ENCODE assay signal across 8 mouse cellular contexts in genomic region chr3:89214681-89215411, GRCm38 (mm10). TPM values are rescaled to one million over a fixed set of nuclear protein-coding genes. Genes with fewer than 3 reads are reported as not detected.
DNase-seq lines count a peak whose midpoint lies in the region; ATAC-seq and TF ChIP-seq lines count a peak whose summit lies in the region.

TSS of gene Thbs3 (plus strand) at chr3:89215180.

- no peak for DNase-seq in kidney, postnatal 25 days
- peak; percentile 49 for DNase-seq in MEL (ENCODE audit: low read depth, low spot score)
- DNase-seq in forebrain, postnatal 0 days = peak; percentile 78
- peak; percentile 56 for DNase-seq in lung, postnatal 0 days (ENCODE audit: low spot score)
- DNase-seq in spleen, postnatal 10 days (ENCODE audit: low spot score in 2 of 2) = no peak
- DNase-seq in cerebellum, adult 18-20 months = no peak

- TF ChIP-seq CTCF in MEL (IDR thresholded peaks at IDR 0.05 in 2 of 3, conservative IDR thresholded peaks at IDR 0.05 in 1 of 3; ENCODE audit: control insufficient read depth in 1 of 3, insufficient read depth in 1 of 3, low read depth in 2 of 3, low read length in 3 of 3, poor library complexity in 1 of 3, severe bottlenecking in 1 of 3) = no peak
- no peak for TF ChIP-seq CTCF in forebrain, postnatal 0 days (IDR thresholded peaks at IDR 0.05; ENCODE audit: low read depth)
- no peak for TF ChIP-seq CTCF in lung, postnatal 0 days (IDR thresholded peaks at IDR 0.05)

- peaks cover 10% of the 10 kb centered on the region for H3K79me2 ChIP-seq in MEL (ENCODE audit: control insufficient read depth, insufficient read depth, low read length, poor library complexity)

- H3K4me1 ChIP-seq in kidney, embryonic 14.5 days (ENCODE audit: control insufficient read depth, insufficient read depth, low read length) = peaks cover 24% of the 10 kb centered on the region
- H3K4me1 ChIP-seq in MEL (ENCODE audit: control insufficient read depth in 1 of 2, insufficient read depth in 2 of 2, low read length in 2 of 2) = peaks cover 2 to 14% of the 10 kb centered on the region in 2 experiments; a peak in 3 of 4 replicates
- H3K4me1 ChIP-seq in forebrain, postnatal 0 days (ENCODE audit: insufficient read depth) = peaks cover 8% of the 10 kb centered on the region
- H3K4me1 ChIP-seq in intestine, embryonic 16.5 days (ENCODE audit: control insufficient read depth, insufficient read depth, low read length) = peaks cover 12% of the 10 kb centered on the region
- peaks cover 12% of the 10 kb centered on the region; the same call in 1 of the 2 replicates for H3K4me1 ChIP-seq in lung, postnatal 0 days (ENCODE audit: insufficient read depth, low read depth, low read length)

- WGBS in kidney, embryonic 14.5 days = under 1% methylated on average over 19 of the region's 19 CpGs
- WGBS in forebrain, postnatal 0 days = under 1% methylated on average over 18 of the region's 19 CpGs
- 2% methylated on average over 19 of the region's 19 CpGs for WGBS in intestine, embryonic 16.5 days
- WGBS in lung, postnatal 0 days = under 1% methylated on average over 19 of the region's 19 CpGs

- no peak for TF ChIP-seq EP300 in MEL (IDR thresholded peaks at IDR 0.05; ENCODE audit: low read depth in 1 of 2, low read length in 2 of 2)
- no peak for TF ChIP-seq EP300 in lung, postnatal 0 days (IDR thresholded peaks at IDR 0.05)

- H3K36me3 ChIP-seq in kidney, embryonic 14.5 days (ENCODE audit: control insufficient read depth, insufficient read depth, low read length) = peaks cover 11% of the 10 kb centered on the region
- peaks cover 0 to 10% of the 10 kb centered on the region in 2 experiments; a peak in 2 of 4 replicates for H3K36me3 ChIP-seq in MEL (ENCODE audit: control insufficient read depth in 1 of 2, insufficient read depth in 2 of 2, low read length in 2 of 2)
- H3K36me3 ChIP-seq in forebrain, postnatal 0 days (ENCODE audit: insufficient read depth) = peaks cover 10% of the 10 kb centered on the region
- no peaks in the 10 kb centered on the region for H3K36me3 ChIP-seq in intestine, embryonic 16.5 days (ENCODE audit: control insufficient read depth, insufficient read depth, low read length)
- 0 out of 2 replicates have a peak, but pooled peaks cover under 1% of the 10 kb centered on the region for H3K36me3 ChIP-seq in lung, postnatal 0 days (ENCODE audit: insufficient read depth, low read length)

- no peak for TF ChIP-seq RAD21 in MEL (IDR thresholded peaks at IDR 0.05; ENCODE audit: low read depth, low read length)

- TF ChIP-seq POLR2A in MEL (IDR thresholded peaks at IDR 0.05; ENCODE audit: control insufficient read depth in 1 of 2, insufficient read depth in 1 of 2, low read depth in 1 of 2, low read length in 2 of 2, poor library complexity in 1 of 2) = no peak

- H3K4me2 ChIP-seq in kidney, embryonic 14.5 days (replicated peaks; ENCODE audit: low read depth, low read length) = peak within 1 kb of the TSS; percentile 86
- H3K4me2 ChIP-seq in forebrain, postnatal 0 days (ENCODE audit: low read depth) = peak within 1 kb of the TSS; percentile 84
- H3K4me2 ChIP-seq in intestine, embryonic 16.5 days (ENCODE audit: low read depth, low read length) = peak within 1 kb of the TSS; percentile 82
- peak within 1 kb of the TSS; percentile 69 for H3K4me2 ChIP-seq in lung, postnatal 0 days (replicated peaks; ENCODE audit: low read depth, low read length)

- no peak for ATAC-seq in kidney, embryonic 14.5 days (ENCODE audit: low FRiP score, low TSS enrichment)
- ATAC-seq in forebrain, postnatal 0 days = peak; percentile 10; the same call in 1 of the 2 replicates
- no peak for ATAC-seq in intestine, embryonic 16.5 days
- ATAC-seq in lung, postnatal 0 days = no peak

- H3K9ac ChIP-seq in kidney, embryonic 14.5 days (ENCODE audit: low read depth, low read length) = peak within 1 kb of the TSS; percentile 76
- H3K9ac ChIP-seq in MEL (ENCODE audit: control insufficient read depth, low read depth, low read length, poor library complexity, severe bottlenecking) = peak within 1 kb of the TSS; percentile 80
- peak within 1 kb of the TSS; percentile 86 for H3K9ac ChIP-seq in forebrain, postnatal 0 days
- H3K9ac ChIP-seq in intestine, embryonic 16.5 days (ENCODE audit: low read depth, low read length) = peak within 1 kb of the TSS; percentile 82
- peak within 1 kb of the TSS; percentile 51 for H3K9ac ChIP-seq in lung, postnatal 0 days (replicated peaks; ENCODE audit: low read depth)

- H3K27me3 ChIP-seq in kidney, embryonic 14.5 days (ENCODE audit: control insufficient read depth, insufficient read depth, low read length) = no peaks in the 10 kb centered on the region
- no peaks in the 10 kb centered on the region for H3K27me3 ChIP-seq in MEL (ENCODE audit: control insufficient read depth in 1 of 2, insufficient read depth in 2 of 2, low read length in 2 of 2)
- H3K27me3 ChIP-seq in forebrain, postnatal 0 days (ENCODE audit: insufficient read depth, low read length) = no peaks in the 10 kb centered on the region
- H3K27me3 ChIP-seq in intestine, embryonic 16.5 days (replicated peaks; ENCODE audit: control insufficient read depth, insufficient read depth, low read length) = no peaks in the 10 kb centered on the region
- no peaks in the 10 kb centered on the region for H3K27me3 ChIP-seq in lung, postnatal 0 days (replicated peaks; ENCODE audit: insufficient read depth, low read length)

- peak within 1 kb of the TSS; percentile 95 for H3K4me3 ChIP-seq in kidney, embryonic 14.5 days (ENCODE audit: low read length)
- peak within 1 kb of the TSS; percentile 84 to 98 for H3K4me3 ChIP-seq in MEL (ENCODE audit: control insufficient read depth in 1 of 2, insufficient read depth in 1 of 2, low read depth in 2 of 2, low read length in 2 of 2)
- H3K4me3 ChIP-seq in forebrain, postnatal 0 days (ENCODE audit: low read depth, low read length) = peak within 1 kb of the TSS; percentile 79
- peak within 1 kb of the TSS; percentile 69 for H3K4me3 ChIP-seq in intestine, embryonic 16.5 days (ENCODE audit: low read length)
- H3K4me3 ChIP-seq in lung, postnatal 0 days (ENCODE audit: low read depth, low read length) = peak within 1 kb of the TSS; percentile 59

- peak within 1 kb of the TSS; percentile 91 for H3K27ac ChIP-seq in kidney, embryonic 14.5 days (ENCODE audit: low read depth, low read length)
- H3K27ac ChIP-seq in MEL (ENCODE audit: control insufficient read depth, low read depth, low read length) = peak within 1 kb of the TSS; percentile 56
- H3K27ac ChIP-seq in forebrain, postnatal 0 days (ENCODE audit: low read depth, low read length) = peak within 1 kb of the TSS; percentile 97
- H3K27ac ChIP-seq in intestine, embryonic 16.5 days (ENCODE audit: low read length) = peak within 1 kb of the TSS; percentile 93
- peak within 1 kb of the TSS; percentile 94 for H3K27ac ChIP-seq in lung, postnatal 0 days (ENCODE audit: low read length)

- no peaks in the 10 kb centered on the region for H3K9me3 ChIP-seq in kidney, embryonic 14.5 days (ENCODE audit: control insufficient read depth, low read length)
- no peaks in the 10 kb centered on the region for H3K9me3 ChIP-seq in MEL (replicated peaks; ENCODE audit: insufficient read depth, low read length)
- no peaks in the 10 kb centered on the region for H3K9me3 ChIP-seq in forebrain, postnatal 0 days (ENCODE audit: low read length)
- no peaks in the 10 kb centered on the region for H3K9me3 ChIP-seq in intestine, embryonic 16.5 days (ENCODE audit: control insufficient read depth, low read length)
- H3K9me3 ChIP-seq in lung, postnatal 0 days (ENCODE audit: low read length) = no peaks in the 10 kb centered on the region

TF ChIP-seq in MEL, 35 proteins besides CTCF, POLR2A, EP300 and RAD21 (continues in another document):
- TF ChIP-seq NRF1 (IDR thresholded peaks at IDR 0.05; ENCODE audit: insufficient read depth, low read depth, low read length, poor library complexity, severe bottlenecking) (no peak; the same call in 1 of the 2 replicates), ELF1 (IDR thresholded peaks at IDR 0.05; ENCODE audit: low read depth, low read length) (no peak), BHLHE40 (IDR thresholded peaks at IDR 0.05; ENCODE audit: borderline replicate concordance, low read depth, low read length) (no peak), ZMIZ1 (IDR thresholded peaks at IDR 0.05; ENCODE audit: low read depth, low read length) (no peak), KAT2A (conservative IDR thresholded peaks at IDR 0.05; ENCODE audit: low read depth, low read length) (no peak), ETS1 (IDR thresholded peaks at IDR 0.05; ENCODE audit: low read depth, low read length) (no peak), MYC (IDR thresholded peaks at IDR 0.05; ENCODE audit: low read depth, low read length) (no peak), MAFK (IDR thresholded peaks at IDR 0.05; ENCODE audit: borderline replicate concordance, low read depth, low read length) (no peak), MEF2A (IDR thresholded peaks at IDR 0.05; ENCODE audit: extremely low read depth, insufficient replicate concordance, low read depth, low read length, poor library complexity, severe bottlenecking) (no peak), E2F4 (IDR thresholded peaks at IDR 0.05; ENCODE audit: borderline replicate concordance, low read depth, low read length) (no peak), GABPA (IDR thresholded peaks at IDR 0.05; ENCODE audit: low read depth, low read length) (no peak), NELFE (IDR thresholded peaks at IDR 0.05; ENCODE audit: low read depth, low read length) (0 out of 2 replicates have a peak, but pooled peaks have one; percentile 9), JUND (IDR thresholded peaks at IDR 0.05; ENCODE audit: low read depth, low read length) (no peak), TBP (IDR thresholded peaks at IDR 0.05; ENCODE audit: low read depth, low read length) (no peak), ZC3H11A (IDR thresholded peaks at IDR 0.05; ENCODE audit: low read depth, low read length) (no peak), HCFC1 (IDR thresholded peaks at IDR 0.05; ENCODE audit: low read depth, low read length) (no peak), SIN3A (IDR thresholded peaks at IDR 0.05; ENCODE audit: low read length) (no peak), CHD2 (IDR thresholded peaks at IDR 0.05; ENCODE audit: low read length) (no peak), ZNF384 (IDR thresholded peaks at IDR 0.05; ENCODE audit: low read depth, low read length) (peak; percentile 77), MXI1 (IDR thresholded peaks at IDR 0.05; ENCODE audit: low read depth, low read length) (peak; percentile 52; the same call in 1 of the 2 replicates)

RNA-seq across cellular contexts. Expression of gene Thbs3, which starts in this region (rescaled TPM):
- polyA plus RNA-seq in kidney, embryonic 14.5 days (2014; fragmentation: Nextera tagmentation; extraction: Ambion mirVana) = 12.5 and 13.2 TPM in 2 replicates
- 1.8 and 3.4 TPM in 2 replicates for total RNA-seq in MEL (2012; rRNA removed)
- polyA plus RNA-seq in MEL (2012; ENCODE audit: insufficient read depth in 1 of 2, insufficient read length in 2 of 2, low read depth in 1 of 2, low replicate concordance in 2 of 2, missing spikeins in 1 of 2) = 1 to 10 TPM in 1 of 2 experiments, not detected in 1; 4.9 TPM
- 53.6 and 74.1 TPM in 2 replicates for total RNA-seq in forebrain, postnatal 0 days (2014; rRNA removed)
- polyA plus RNA-seq in forebrain, postnatal 0 days (2015; fragmentation: Nextera tagmentation; extraction: Ambion mirVana) = 31.1 and 42.8 TPM in 2 replicates
- polyA plus RNA-seq in intestine, embryonic 16.5 days (2015; fragmentation: Nextera tagmentation; extraction: Ambion mirVana) = 18.9 and 20.3 TPM in 2 replicates
- 77.3 and 77.7 TPM in 2 replicates for polyA plus RNA-seq in lung, postnatal 0 days (2015; fragmentation: Nextera tagmentation; extraction: Ambion mirVana)

Comparison
In these comparisons a context has a peak if more than half of its experiments do, and no peak if none do; other contexts are left out.
1. RNA of gene Thbs3 (total RNA-seq): 53.6 to 74.1 TPM in forebrain, postnatal 0 days; 1.8 to 3.4 TPM in MEL; every median in the first group is over 10 times any median in the second.
2. DNase-seq: peak in MEL (single experiment), forebrain, postnatal 0 days (single experiment) and lung, postnatal 0 days (single experiment); none in kidney, postnatal 25 days (0 of 2), spleen, postnatal 10 days (0 of 2) and cerebellum, adult 18-20 months (0 of 2).
3. Peak in every context shown above with its lines, with median percentiles within 50 percentile points of each other: H3K27ac ChIP-seq, H3K4me2 ChIP-seq, H3K4me3 ChIP-seq and H3K9ac ChIP-seq.